Mouse (Mus musculus) liver, embryonic 14.5 days (tissue): ENCODE results near the gene Hyal3.

Experiments
- CTCF ChIP-seq: IDR thresholded peaks from 2 replicates; pipeline ENCODE4 v1.5.1; 2016; ENCODE audit warnings: antibody characterized with exemption, low read depth, control low read depth
- EP300 ChIP-seq: IDR thresholded peaks from 2 replicates; pipeline ENCODE4 v1.6.1; 2016; ENCODE audit warnings: antibody characterized with exemption, low read depth

DNA sequence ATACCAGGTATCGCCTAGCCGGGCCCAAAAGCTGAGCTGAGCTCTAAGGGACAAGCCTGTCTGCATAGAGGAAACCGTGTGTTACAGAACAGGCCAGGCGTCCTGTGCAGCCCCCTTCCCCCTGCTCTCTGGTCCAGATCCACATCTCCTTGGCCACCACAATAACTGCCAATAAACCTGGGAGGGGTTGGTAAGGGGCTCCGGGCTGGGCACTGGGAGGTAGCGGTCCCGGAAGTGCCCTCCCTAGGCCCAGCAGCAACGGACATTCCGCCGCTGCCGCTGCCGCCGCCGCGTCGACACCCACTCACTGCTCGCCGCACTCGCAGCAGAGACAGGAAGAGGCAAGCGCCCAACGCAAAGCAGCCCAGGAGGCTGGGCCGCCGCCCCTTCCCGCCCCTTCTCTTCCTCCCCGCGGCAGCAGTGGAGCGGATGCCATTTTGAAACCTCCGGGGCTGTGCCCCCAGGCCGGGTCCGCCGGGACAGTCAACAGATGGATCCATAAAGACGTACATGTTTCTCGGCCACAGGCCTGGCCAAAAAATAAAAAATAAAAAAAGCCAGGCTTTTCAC is 52.6 kb downstream of the Hyal3 start:
- TF ChIP-seq EP300 (no peak), CTCF (no peak)
